Mouse (Mus musculus) brain, embryonic 18.5 days (tissue): ENCODE measurements around the gene Gm20906.
"Not testable (repeated sequence)": the region's sequence is repeated elsewhere in the genome, so short reads cannot be mapped to it uniquely, and the experiment has no call there.

Experiments
- DNase-seq: peaks from one replicate; pipeline ENCODE4 v3.0.0-alpha.2; 2012; ENCODE audit warnings: low read depth, low spot score

The Gm20906 gene

DNA sequence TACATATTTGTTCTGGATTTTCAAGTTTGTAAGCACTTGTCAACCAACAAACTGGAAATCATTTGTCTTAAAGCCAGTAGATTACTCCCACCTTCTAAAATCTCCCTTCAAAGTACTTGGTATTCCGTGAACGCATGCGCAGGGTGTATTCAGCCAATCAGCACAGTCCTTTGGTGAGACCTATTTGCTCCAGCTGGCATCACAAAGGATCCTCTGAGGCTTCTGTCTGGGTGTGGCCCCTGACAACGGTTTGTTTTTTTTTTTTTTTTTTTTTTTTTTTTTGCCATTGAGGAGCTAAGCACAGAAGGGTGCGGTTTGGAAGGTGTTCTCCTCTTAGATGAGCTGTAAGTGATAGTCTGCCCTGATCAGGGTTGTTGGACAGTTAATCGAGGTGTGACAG is at the start of gene Gm20906:
Gene Gm20906, plus strand, starts transcription at position 301 of the 400 bp plus-strand sequence.
- DNase-seq = not testable (repeated sequence)
